Mouse (Mus musculus) lung, embryonic 15.5 days (tissue): Measurements from ENCODE around the gene Tmem86a. TPM values are rescaled to one million over a fixed set of nuclear protein-coding genes. Genes with fewer than 3 reads are reported as not detected.

ENCODE experiments used
- ATAC-seq: fragments of 200-750 bp; cut with Nextera tagmentation; 2 replicates; pipeline ENCODE4 v1.8.0; 2017; ENCODE audit warnings: moderate number of reproducible peaks, borderline replicate concordance; ENCODE audit not compliant: low FRiP score, low TSS enrichment; ENCODE audit errors: extremely low read depth
- H3K27ac ChIP-seq: fragments of 300-500 bp; sonication (generic); 2 replicates; pipeline ENCODE4 v1.5.1; 2015; ENCODE audit warnings: moderate library complexity, mild to moderate bottlenecking, inconsistent platforms
- H3K27me3 ChIP-seq: fragments of 300-500 bp; sonication (generic); 2 replicates; pipeline ENCODE4 v1.6.1; 2015; ENCODE audit warnings: inconsistent platforms
- H3K36me3 ChIP-seq: fragments of 300-500 bp; sonication (generic); 2 replicates; pipeline ENCODE4 v1.6.1; 2015; ENCODE audit warnings: inconsistent platforms
- H3K4me1 ChIP-seq: fragments of 300-500 bp; sonication (generic); 2 replicates; pipeline ENCODE4 v1.6.1; 2015; ENCODE audit warnings: inconsistent platforms
- H3K4me2 ChIP-seq: fragments of 300-500 bp; sonication (generic); 2 replicates; pipeline ENCODE4 v1.6.1; 2015; ENCODE audit warnings: inconsistent platforms, mild to moderate bottlenecking, moderate library complexity
- H3K4me3 ChIP-seq: fragments of 300-500 bp; sonication (generic); 2 replicates; pipeline ENCODE4 v1.5.1; 2015; ENCODE audit warnings: mild to moderate bottlenecking, inconsistent platforms
- H3K9ac ChIP-seq: fragments of 300-500 bp; sonication (generic); 2 replicates; pipeline ENCODE4 v1.6.1; 2015; ENCODE audit warnings: inconsistent platforms
- H3K9me3 ChIP-seq: fragments of 300-500 bp; sonication (generic); 2 replicates; pipeline ENCODE4 v1.6.1; 2016; ENCODE audit warnings: inconsistent platforms
- WGBS: fragments of 180-500 bp; shearing (Covaris S2); methylation state at CpG from one replicate; pipeline ENCODE4 v1.1.7; 2015; 5-methylcytosine and 5-hydroxymethylcytosine counted together
- polyA plus RNA-seq: library from polyadenylated mRNA; unstranded; fragments of >200 nt; fragmentation: Nextera tagmentation; extraction: Ambion mirVana; gene quantifications from 2 replicates; pipeline ENCODE4 v1.2.1, GENCODE M21; 2015

Tmem86a gene
- 44.9 and 45.5 TPM in 2 replicates for polyA plus RNA-seq

GRCm38 (mm10) chr7:47050366-47050765 lies at the start of gene Tmem86a:
Gene Tmem86a, plus strand, starts transcription at chr7:47050601.
- under 1% methylated on average over 33 of the region's 33 CpGs for WGBS
- Histone ChIP-seq H3K4me3 (peak within 1 kb of the TSS; percentile 67), H3K4me2 (peak within 1 kb of the TSS; percentile 76), H3K9ac (peak within 1 kb of the TSS; percentile 61), H3K27me3 (no peaks in the 10 kb centered on the region), H3K9me3 (no peaks in the 10 kb centered on the region), H3K4me1 (peaks cover 41% of the 10 kb centered on the region), H3K36me3 (peaks cover 8% of the 10 kb centered on the region; the same call in 1 of the 2 replicates), H3K27ac (peak within 1 kb of the TSS; percentile 93)
- ATAC-seq = peak; percentile 96

DNA sequence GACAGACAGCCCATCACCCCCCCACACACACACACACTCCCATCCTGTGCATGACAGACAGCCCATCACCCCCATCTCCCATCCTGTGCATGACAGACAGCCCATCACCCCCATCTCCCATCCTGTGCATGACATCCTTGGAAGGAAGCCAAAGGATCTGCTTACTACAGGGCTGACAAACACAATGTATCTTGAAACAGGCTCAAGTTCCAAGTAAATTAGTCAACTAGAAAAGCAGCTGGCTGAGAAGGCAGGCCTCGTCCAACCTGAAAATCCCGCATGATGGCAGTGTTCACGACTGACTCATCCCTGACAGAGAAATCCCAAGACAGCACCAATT lies 49.8 kb upstream of the Tmem86a start:
- ATAC-seq = peak; percentile 93
- Histone ChIP-seq H3K9me3 (no peaks in the 10 kb centered on the region), H3K4me3 (no peak overlapping the region), H3K36me3 (peaks cover 32% of the 10 kb centered on the region; the same call in 1 of the 2 replicates), H3K9ac (no peak overlapping the region), H3K4me1 (peaks cover 46% of the 10 kb centered on the region), H3K27me3 (no peaks in the 10 kb centered on the region), H3K4me2 (no peak overlapping the region), H3K27ac (peak overlapping the region; percentile 25)
- 32% methylated on average over 3 of the region's 3 CpGs for WGBS

GRCm38 (mm10) chr7:47001125-47001899 lies 49.1 kb upstream of the Tmem86a start:
- peaks cover 26% of the 10 kb centered on the region; the same call in 1 of the 2 replicates for H3K36me3 ChIP-seq
- H3K9me3 ChIP-seq = no peaks in the 10 kb centered on the region
- H3K9ac ChIP-seq = no peak overlapping the region
- no peak for ATAC-seq
- H3K27ac ChIP-seq = 0 out of 2 replicates have a peak overlapping the region, but pooled peaks have one; percentile 25
- no peaks in the 10 kb centered on the region for H3K27me3 ChIP-seq
- H3K4me1 ChIP-seq = peaks cover 47% of the 10 kb centered on the region
- no peak overlapping the region for H3K4me3 ChIP-seq
- WGBS = 33% methylated on average over 5 of the region's 5 CpGs
- no peak overlapping the region for H3K4me2 ChIP-seq

- WGBS = 53% methylated on average over 4 of the region's 4 CpGs
- peaks cover 25% of the 10 kb centered on the region; the same call in 1 of the 2 replicates for H3K36me3 ChIP-seq
- H3K9ac ChIP-seq = no peak overlapping the region
- no peaks in the 10 kb centered on the region for H3K9me3 ChIP-seq
- H3K27ac ChIP-seq = no peak overlapping the region
- H3K4me3 ChIP-seq = no peak overlapping the region
- H3K27me3 ChIP-seq = no peaks in the 10 kb centered on the region
- ATAC-seq = no peak
- peaks cover 50% of the 10 kb centered on the region for H3K4me1 ChIP-seq
- no peak overlapping the region for H3K4me2 ChIP-seq
Measured at GRCm38 (mm10) chr7:47001900-47002275, 48.5 kb upstream of the Tmem86a start.

GRCm38 (mm10) chr7:47003411-47004115 lies 46.8 kb upstream of the Tmem86a start:
- no peak for ATAC-seq
- H3K9ac ChIP-seq = no peak overlapping the region
- H3K27me3 ChIP-seq = no peaks in the 10 kb centered on the region
- no peak overlapping the region for H3K27ac ChIP-seq
- H3K36me3 ChIP-seq = peaks cover 8% of the 10 kb centered on the region; the same call in 1 of the 2 replicates
- H3K4me2 ChIP-seq = no peak overlapping the region
- WGBS = 51% methylated on average over 3 of the region's 3 CpGs
- no peak overlapping the region for H3K4me3 ChIP-seq
- H3K4me1 ChIP-seq = peaks cover 54% of the 10 kb centered on the region
- no peaks in the 10 kb centered on the region for H3K9me3 ChIP-seq

GRCm38 (mm10) chr7:47007109-47007780 lies 43.2 kb upstream of the Tmem86a start:
- ATAC-seq = no peak
- Histone ChIP-seq H3K9ac (peak overlapping the region; percentile 85), H3K36me3 (no peaks in the 10 kb centered on the region), H3K27me3 (no peaks in the 10 kb centered on the region), H3K4me3 (peak overlapping the region; percentile 92), H3K4me2 (peak overlapping the region; percentile 83), H3K9me3 (no peaks in the 10 kb centered on the region), H3K4me1 (peaks cover 37% of the 10 kb centered on the region), H3K27ac (peak overlapping the region; percentile 97)
- WGBS = 11% methylated on average over 21 of the region's 21 CpGs

- no peaks in the 10 kb centered on the region for H3K36me3 ChIP-seq
- peaks cover 32% of the 10 kb centered on the region for H3K4me1 ChIP-seq
- under 1% methylated on average over 25 of the region's 25 CpGs for WGBS
- peak overlapping the region; percentile 85 for H3K9ac ChIP-seq
- no peaks in the 10 kb centered on the region for H3K9me3 ChIP-seq
- peak overlapping the region; percentile 83 for H3K4me2 ChIP-seq
- peak overlapping the region; percentile 97 for H3K27ac ChIP-seq
- peak overlapping the region; percentile 92 for H3K4me3 ChIP-seq
- peak; percentile 64; the same call in 1 of the 2 replicates for ATAC-seq
- no peaks in the 10 kb centered on the region for H3K27me3 ChIP-seq
Measured at GRCm38 (mm10) chr7:47007818-47008167, 42.6 kb upstream of the Tmem86a start.

GRCm38 (mm10) chr7:47008168-47008993 lies 42.0 kb upstream of the Tmem86a start, which contains the start of gene Spty2d1:
Gene Spty2d1, minus strand, starts transcription at chr7:47008411.
- Histone ChIP-seq H3K36me3 (no peaks in the 10 kb centered on the region), H3K4me3 (peak within 1 kb of the TSS; percentile 92), H3K9me3 (no peaks in the 10 kb centered on the region), H3K27ac (peak within 1 kb of the TSS; percentile 97), H3K9ac (peak within 1 kb of the TSS; percentile 85), H3K4me2 (peak within 1 kb of the TSS; percentile 83), H3K27me3 (no peaks in the 10 kb centered on the region), H3K4me1 (peaks cover 29% of the 10 kb centered on the region)
- under 1% methylated on average over 53 of the region's 57 CpGs for WGBS
- ATAC-seq = peak; percentile 96

GRCm38 (mm10) chr7:47013131-47013767 lies 37.2 kb upstream of the Tmem86a start:
- ATAC-seq = no peak
- Histone ChIP-seq H3K9me3 (no peaks in the 10 kb centered on the region), H3K9ac (no peak overlapping the region), H3K27ac (no peak overlapping the region; the same call in 1 of the 2 replicates), H3K36me3 (no peaks in the 10 kb centered on the region), H3K4me3 (no peak overlapping the region), H3K4me1 (peaks cover 23% of the 10 kb centered on the region), H3K4me2 (no peak overlapping the region), H3K27me3 (no peaks in the 10 kb centered on the region)
- 33% methylated on average over 9 of the region's 9 CpGs for WGBS

- 47% methylated on average over 10 of the region's 11 CpGs for WGBS
- no peaks in the 10 kb centered on the region for H3K9me3 ChIP-seq
- H3K4me3 ChIP-seq = no peak overlapping the region
- no peak overlapping the region for H3K4me2 ChIP-seq
- no peak overlapping the region for H3K9ac ChIP-seq
- no peak for ATAC-seq
- no peaks in the 10 kb centered on the region for H3K36me3 ChIP-seq
- peak overlapping the region; percentile 73 for H3K27ac ChIP-seq
- no peaks in the 10 kb centered on the region for H3K27me3 ChIP-seq
- H3K4me1 ChIP-seq = peaks cover 25% of the 10 kb centered on the region
Measured at GRCm38 (mm10) chr7:47014564-47015389, 35.6 kb upstream of the Tmem86a start.
